Mouse (Mus musculus) cortical plate, adult 2 months (tissue): ENCODE data around the gene Dclre1c. TPM values are rescaled to one million over a fixed set of nuclear protein-coding genes. Genes with fewer than 3 reads are reported as not detected.

Source experiments
- H3K27ac ChIP-seq: fragments of 200-500 bp; 2 replicates; pipeline ENCODE4 v1.5.1; 2012; ENCODE audit warnings: low read length, control low read depth, inconsistent platforms; ENCODE audit not compliant: insufficient read depth
- H3K4me1 ChIP-seq: fragments of 200-500 bp; 2 replicates; pipeline ENCODE4 v1.6.1; 2011; ENCODE audit warnings: low read length; ENCODE audit not compliant: control insufficient read depth, insufficient read depth
- H3K4me3 ChIP-seq: fragments of 200-500 bp; 2 replicates; pipeline ENCODE4 v1.5.1; 2011; ENCODE audit warnings: mild to moderate bottlenecking, low read length, control low read depth; ENCODE audit not compliant: insufficient read depth
- CTCF ChIP-seq: fragments of 200-500 bp; IDR thresholded peaks from 2 replicates; pipeline ENCODE4 v1.5.1; 2011; ENCODE audit warnings: mild to moderate bottlenecking, control low read depth, low read length; ENCODE audit not compliant: insufficient read depth; ENCODE audit errors: extremely low read depth
- POLR2A ChIP-seq: fragments of 200-500 bp; IDR thresholded peaks from 2 replicates; pipeline ENCODE4 v1.6.1; 2011; ENCODE audit warnings: mild to moderate bottlenecking, low read length, control low read depth; ENCODE audit not compliant: insufficient read depth; ENCODE audit errors: extremely low read depth
- polyA plus RNA-seq: library from polyadenylated mRNA; depleted of rRNA; stranded (reverse); fragments of >200 nt; gene quantifications from 2 replicates; pipeline ENCODE4 v1.2.3, GENCODE M21; 2012

Dclre1c gene
- polyA plus RNA-seq, 1 experiment, result 11.6 TPM

DNA sequence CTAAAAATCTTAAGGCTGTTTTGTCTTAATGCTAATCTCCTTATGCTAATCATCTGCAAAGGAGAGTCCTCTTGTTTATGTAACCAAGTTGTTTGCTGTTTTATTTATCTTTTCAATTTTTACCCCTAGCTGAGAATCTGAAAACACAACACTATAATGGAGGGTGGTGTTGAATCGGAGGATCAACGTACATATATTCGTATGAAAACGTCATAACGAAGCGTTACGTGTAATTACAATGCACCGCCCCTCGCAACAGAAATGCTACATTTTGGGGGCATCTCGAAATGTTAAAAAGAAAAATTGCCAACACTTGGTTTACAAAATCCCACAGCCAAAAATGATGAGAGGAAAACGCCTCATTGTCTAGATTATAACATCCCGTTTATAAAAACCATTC lies 50.0 kb downstream of the Dclre1c start:
- TF ChIP-seq POLR2A (no peak), CTCF (no peak)
- Histone ChIP-seq H3K4me3 (peak overlapping the region; percentile 60), H3K27ac (no peak overlapping the region), H3K4me1 (peaks cover 3% of the 10 kb centered on the region; the same call in 1 of the 2 replicates)

DNA sequence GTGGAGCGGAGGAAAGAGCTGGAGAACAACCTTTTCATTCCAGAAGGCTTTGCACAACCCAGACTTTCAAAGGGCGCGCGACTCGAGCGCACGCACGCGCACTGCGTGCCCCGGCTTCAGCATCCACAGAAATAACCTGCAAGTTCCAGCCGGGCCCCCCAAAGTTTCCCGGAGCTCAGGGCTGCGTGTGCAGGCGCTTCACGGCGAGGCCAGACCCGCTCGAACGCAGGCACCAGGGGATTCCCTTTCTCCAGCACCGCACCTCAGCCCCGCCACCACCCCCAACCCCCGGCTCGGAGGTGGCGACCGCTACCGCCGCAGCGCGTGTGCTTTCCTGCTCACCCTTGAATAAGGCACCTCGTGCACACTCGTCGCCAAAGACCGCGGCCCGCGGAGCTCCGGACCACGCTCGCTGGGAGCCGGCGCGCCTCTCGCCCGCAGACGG lies 50.5 kb downstream of the Dclre1c start:
- Histone ChIP-seq H3K4me3 (peak overlapping the region; percentile 60), H3K4me1 (peaks cover 3% of the 10 kb centered on the region; the same call in 1 of the 2 replicates), H3K27ac (no peak overlapping the region)
- TF ChIP-seq CTCF, result no peak
- no peak for TF ChIP-seq POLR2A

DNA sequence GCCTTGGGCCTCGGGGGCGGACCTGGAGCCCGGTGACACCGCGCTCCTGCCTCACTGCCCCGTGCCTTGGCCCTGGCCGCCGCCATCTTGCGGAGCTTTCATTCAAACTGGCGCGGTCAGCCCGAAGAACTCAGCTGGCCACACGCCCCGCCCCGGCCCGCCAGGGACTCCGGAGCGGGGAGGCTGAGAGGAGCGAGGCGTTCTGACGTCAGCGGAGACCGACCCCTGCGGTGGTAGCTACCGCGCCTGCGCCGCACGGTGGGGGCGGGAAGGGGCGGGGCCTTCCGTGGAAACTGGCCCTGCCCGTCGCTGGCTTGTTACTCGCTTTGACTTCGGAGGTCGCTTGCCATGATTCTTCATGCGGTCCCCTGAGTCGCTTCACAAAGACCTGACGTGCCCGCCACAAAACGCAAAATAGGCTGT lies 50.9 kb downstream of the Dclre1c start, which contains the start of gene Suv39h2:
Gene Suv39h2, minus strand, starts transcription at position 171 of the 423 bp plus-strand sequence.
- H3K4me3 ChIP-seq, result peak within 1 kb of the TSS; percentile 60
- peak within 1 kb of the TSS; percentile 11; the same call in 1 of the 2 replicates for H3K27ac ChIP-seq
- H3K4me1 ChIP-seq, result peaks cover 3% of the 10 kb centered on the region; the same call in 1 of the 2 replicates
- TF ChIP-seq CTCF (no peak), POLR2A (peak; percentile 79)

DNA sequence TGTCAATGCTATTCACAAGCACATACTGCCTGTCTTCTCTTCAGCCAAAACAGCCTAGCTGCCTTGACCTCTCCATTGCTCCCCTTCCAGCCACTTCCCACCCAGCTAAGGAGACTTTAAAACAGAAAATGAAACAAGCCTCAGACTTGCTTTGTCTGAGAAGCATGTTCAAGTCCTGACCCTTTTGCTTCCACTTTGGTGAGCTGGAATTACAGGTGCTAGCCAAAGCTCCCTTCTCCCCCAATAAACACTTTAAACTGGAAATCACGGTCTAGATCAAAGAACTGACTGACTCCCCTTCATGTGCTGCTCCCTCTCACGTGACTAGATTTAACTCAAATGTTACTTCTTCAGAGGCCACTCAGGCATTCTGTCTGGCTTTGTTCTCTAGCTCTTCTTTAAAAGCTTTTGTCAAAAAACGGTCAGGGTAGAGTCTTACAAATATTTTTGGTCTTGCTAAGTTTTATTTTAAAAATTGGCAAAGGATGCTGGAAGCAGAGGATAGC lies 51.9 kb downstream of the Dclre1c start:
- TF ChIP-seq CTCF (no peak), POLR2A (no peak)
- H3K4me3 ChIP-seq, result peak overlapping the region; percentile 60; the same call in 1 of the 2 replicates
- no peak overlapping the region for H3K27ac ChIP-seq
- H3K4me1 ChIP-seq, result peaks cover 3% of the 10 kb centered on the region; the same call in 1 of the 2 replicates

DNA sequence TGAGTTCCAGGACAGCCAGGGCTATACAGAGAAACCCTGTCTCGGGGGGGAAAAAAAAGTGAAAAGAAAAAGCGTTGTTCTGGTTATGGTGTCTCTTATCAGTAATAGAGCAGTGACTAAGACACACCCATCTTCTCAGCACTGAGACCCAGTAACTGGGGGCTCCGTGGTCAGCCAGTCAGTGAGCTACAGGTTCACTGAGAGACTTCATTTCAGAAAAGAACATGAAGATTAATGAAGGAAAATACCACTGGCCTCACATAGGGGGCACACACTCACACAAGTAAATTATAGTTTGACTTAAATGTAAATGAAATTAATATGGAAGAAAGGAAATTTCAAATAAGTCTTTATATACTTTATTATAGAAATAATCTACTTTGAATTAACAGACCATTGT lies 56.3 kb downstream of the Dclre1c start:
- no peak overlapping the region for H3K27ac ChIP-seq
- TF ChIP-seq POLR2A (no peak), CTCF (no peak)
- peaks cover under 1% of the 10 kb centered on the region; the same call in 1 of the 2 replicates for H3K4me1 ChIP-seq
- no peak overlapping the region for H3K4me3 ChIP-seq

DNA sequence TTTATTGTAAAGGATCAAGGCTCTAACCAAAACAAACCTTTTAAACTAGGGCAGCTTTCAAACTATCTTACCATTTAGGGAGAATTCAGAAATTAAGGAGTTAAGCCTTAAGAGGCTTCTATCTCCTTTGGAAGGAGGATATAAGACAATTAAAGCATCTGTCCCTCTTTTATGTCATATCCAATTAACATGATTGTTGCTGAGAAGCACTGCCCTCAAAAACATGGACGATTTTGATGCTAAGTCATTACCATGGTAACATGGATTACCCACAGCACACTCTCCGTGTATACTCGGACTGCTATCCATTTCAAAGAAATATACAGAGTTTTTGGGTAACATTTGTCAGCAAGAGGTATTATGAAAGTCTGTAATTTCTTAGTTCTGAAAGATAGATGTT lies 65.9 kb downstream of the Dclre1c start:
- Histone ChIP-seq H3K4me1 (no peaks in the 10 kb centered on the region), H3K27ac (no peak overlapping the region), H3K4me3 (no peak overlapping the region)
- no peak for TF ChIP-seq CTCF
- no peak for TF ChIP-seq POLR2A

GRCm38 (mm10) chr2:3493833-3494409 lies 70.0 kb downstream of the Dclre1c start:
- Histone ChIP-seq H3K27ac (no peak overlapping the region), H3K4me1 (no peaks in the 10 kb centered on the region), H3K4me3 (no peak overlapping the region)
- TF ChIP-seq POLR2A (no peak), CTCF (no peak)

GRCm38 (mm10) chr2:3499543-3499942 lies 75.6 kb downstream of the Dclre1c start:
- no peaks in the 10 kb centered on the region for H3K4me1 ChIP-seq
- TF ChIP-seq POLR2A, result no peak
- no peak for TF ChIP-seq CTCF
- no peak overlapping the region for H3K4me3 ChIP-seq
- no peak overlapping the region for H3K27ac ChIP-seq

GRCm38 (mm10) chr2:3500886-3501285 lies 77.0 kb downstream of the Dclre1c start:
- H3K4me3 ChIP-seq, result no peak overlapping the region
- H3K27ac ChIP-seq, result no peak overlapping the region

DNA sequence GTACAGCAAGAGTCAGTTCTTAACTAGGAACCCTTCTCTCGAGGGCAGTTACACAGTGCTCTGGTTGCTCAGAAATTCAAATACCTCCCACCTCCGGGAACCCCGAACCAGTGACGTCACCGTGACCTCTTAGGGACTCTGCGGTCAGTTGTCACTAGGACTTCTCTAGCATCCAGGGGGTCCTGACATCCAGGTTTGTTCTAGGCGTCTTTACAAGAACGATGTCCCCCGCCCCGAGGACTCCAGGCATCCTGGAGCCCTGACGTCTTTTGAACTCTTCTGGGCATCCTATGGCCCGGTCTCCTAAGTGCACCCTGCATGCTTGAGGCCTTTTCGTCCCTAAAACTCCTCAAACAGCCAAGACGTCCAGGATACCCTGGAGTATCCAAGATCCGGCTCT lies 88.1 kb downstream of the Dclre1c start:
- Histone ChIP-seq H3K4me3 (peak overlapping the region; percentile 47), H3K4me1 (0 out of 2 replicates have a peak, but pooled peaks cover 2% of the 10 kb centered on the region), H3K27ac (no peak overlapping the region)
- TF ChIP-seq CTCF (no peak), POLR2A (no peak)

More at GRCm38 (mm10) chr2:3500886-3501285, 77.0 kb downstream of the Dclre1c start:
- TF ChIP-seq CTCF, result no peak
- no peak for TF ChIP-seq POLR2A
- no peaks in the 10 kb centered on the region for H3K4me1 ChIP-seq
